Mouse (Mus musculus) midbrain, embryonic 15.5 days (tissue): ENCODE data around the gene Hist1h1t. TPM values are rescaled to one million over a fixed set of nuclear protein-coding genes. Genes with fewer than 3 reads are reported as not detected.
A peak's percentile ranks its signal among the peaks of the same experiment; 100 is the strongest.
"Not testable (repeated sequence)": the region's sequence is repeated elsewhere in the genome, so short reads cannot be mapped to it uniquely, and the experiment has no call there.

Experiments used
- ATAC-seq: fragments of 200-750 bp; cut with Nextera tagmentation; replicated peaks from 2 replicates; pipeline ENCODE4 v1.8.0; 2017; ENCODE audit warnings: moderate TSS enrichment
- H3K27ac ChIP-seq: fragments of 300-500 bp; sonication (generic); 2 replicates; pipeline ENCODE4 v1.5.1; 2015; ENCODE audit warnings: mild to moderate bottlenecking, inconsistent platforms
- H3K27me3 ChIP-seq: fragments of 300-500 bp; sonication (generic); replicated peaks from 2 replicates; pipeline ENCODE4 v1.6.1; 2015; ENCODE audit warnings: inconsistent platforms
- H3K36me3 ChIP-seq: fragments of 300-500 bp; sonication (generic); replicated peaks from 2 replicates; pipeline ENCODE4 v1.6.1; 2015; ENCODE audit warnings: inconsistent platforms
- H3K4me1 ChIP-seq: fragments of 300-500 bp; sonication (generic); 2 replicates; pipeline ENCODE4 v1.6.1; 2015; ENCODE audit warnings: inconsistent platforms
- H3K4me2 ChIP-seq: fragments of 300-500 bp; sonication (generic); 2 replicates; pipeline ENCODE4 v1.6.1; 2015; ENCODE audit warnings: inconsistent platforms, mild to moderate bottlenecking, moderate library complexity
- H3K4me3 ChIP-seq: fragments of 300-500 bp; sonication (generic); 2 replicates; pipeline ENCODE4 v1.5.1; 2015; ENCODE audit warnings: mild to moderate bottlenecking, inconsistent platforms
- H3K9ac ChIP-seq: fragments of 300-500 bp; sonication (generic); 2 replicates; pipeline ENCODE4 v1.6.1; 2015; ENCODE audit warnings: mild to moderate bottlenecking, inconsistent platforms
- H3K9me3 ChIP-seq: fragments of 300-500 bp; sonication (generic); 2 replicates; pipeline ENCODE4 v1.6.1; 2016; ENCODE audit warnings: inconsistent platforms
- WGBS: fragments of 180-500 bp; shearing (Covaris S2); methylation state at CpG from one replicate; pipeline ENCODE4 v1.1.7; 2015; ENCODE audit warnings: mixed read lengths; 5-methylcytosine and 5-hydroxymethylcytosine counted together
- polyA plus RNA-seq: library from polyadenylated mRNA; unstranded; fragments of >200 nt; fragmentation: Nextera tagmentation; extraction: Ambion mirVana; gene quantifications from 2 replicates; pipeline ENCODE4 v1.2.1, GENCODE M21; 2015

The Hist1h1t gene
- polyA plus RNA-seq, 1 experiment from 2014 or later = not detected

DNA sequence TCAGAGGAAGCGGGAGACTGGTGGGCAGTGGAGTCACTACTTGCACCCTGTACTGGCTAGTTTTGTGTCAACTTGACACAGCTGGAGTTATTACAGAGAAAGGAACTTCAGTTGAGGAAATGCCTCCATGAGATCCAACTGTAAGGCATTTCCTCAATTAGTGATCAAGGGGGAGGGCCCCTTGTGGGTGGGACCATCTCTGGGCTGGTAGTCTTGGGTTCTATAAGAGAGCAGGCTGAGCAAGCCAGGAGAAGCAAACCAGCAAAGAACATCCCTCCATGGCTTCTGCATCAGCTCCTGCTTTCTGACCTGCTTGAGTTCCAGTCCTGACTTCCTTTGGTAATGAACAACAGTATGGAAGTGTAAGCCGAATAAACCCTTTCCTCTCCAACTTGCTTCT, 7.2 kb downstream of the Hist1h1t start:
- 93% methylated on average over 2 of the region's 2 CpGs for WGBS
- not testable (repeated sequence) for H3K4me1 ChIP-seq, H3K27ac ChIP-seq, H3K27me3 ChIP-seq, H3K4me2 ChIP-seq, H3K36me3 ChIP-seq, H3K9me3 ChIP-seq, H3K4me3 ChIP-seq, H3K9ac ChIP-seq, ATAC-seq

DNA sequence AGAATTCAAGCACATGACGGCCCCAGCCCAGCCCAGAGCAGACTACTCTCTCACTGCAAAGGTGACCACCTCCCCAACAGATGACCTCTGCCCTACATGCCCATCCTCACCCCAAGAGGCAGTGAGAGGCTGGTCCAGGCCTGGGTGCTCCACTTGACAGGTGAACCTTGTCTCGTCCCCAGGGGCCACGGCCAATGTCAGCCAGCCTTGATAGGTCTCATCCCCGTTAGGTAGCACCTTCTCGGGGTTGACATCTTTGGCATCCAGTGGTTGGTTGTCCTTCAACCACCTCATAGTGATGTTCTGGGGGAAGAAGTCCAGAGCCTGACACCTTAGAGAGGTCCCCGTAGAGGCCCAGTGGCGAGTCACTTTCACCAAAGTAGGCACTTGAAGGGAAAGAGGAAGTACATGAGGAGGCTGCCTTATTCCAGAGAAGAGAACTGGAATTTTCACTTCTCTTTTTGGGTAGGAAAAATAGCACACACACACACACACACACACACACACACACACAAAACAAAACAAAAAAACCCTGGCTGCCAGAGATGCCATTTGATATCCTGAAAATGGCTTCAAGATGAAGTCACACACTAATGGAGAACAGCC, 10.2 kb downstream of the Hist1h1t start:
- no peaks in the 10 kb centered on the region for H3K36me3 ChIP-seq
- H3K4me3 ChIP-seq = no peak overlapping the region
- H3K9me3 ChIP-seq = no peaks in the 10 kb centered on the region
- peaks cover 8% of the 10 kb centered on the region for H3K4me1 ChIP-seq
- no peak overlapping the region for H3K4me2 ChIP-seq
- H3K9ac ChIP-seq = no peak overlapping the region
- no peaks in the 10 kb centered on the region for H3K27me3 ChIP-seq
- no peak overlapping the region for H3K27ac ChIP-seq
- ATAC-seq = no peak
- 96% methylated on average over 7 of the region's 7 CpGs for WGBS

- Histone ChIP-seq H3K27me3 (no peaks in the 10 kb centered on the region), H3K9ac (no peak overlapping the region), H3K27ac (no peak overlapping the region), H3K9me3 (no peaks in the 10 kb centered on the region), H3K4me2 (no peak overlapping the region), H3K4me3 (no peak overlapping the region), H3K36me3 (no peaks in the 10 kb centered on the region), H3K4me1 (peaks cover 8% of the 10 kb centered on the region)
- 95% methylated on average over 12 of the region's 12 CpGs for WGBS
- no peak for ATAC-seq
Observed at GRCm38 (mm10) chr13:23706771-23707170, 11.2 kb downstream of the Hist1h1t start.

GRCm38 (mm10) chr13:23708041-23708440, 12.4 kb downstream of the Hist1h1t start:
- ATAC-seq = no peak
- Histone ChIP-seq H3K9ac (no peak overlapping the region), H3K9me3 (no peaks in the 10 kb centered on the region), H3K4me2 (no peak overlapping the region), H3K27ac (no peak overlapping the region), H3K27me3 (0 out of 2 replicates have a peak, but pooled peaks cover 4% of the 10 kb centered on the region), H3K4me3 (no peak overlapping the region), H3K4me1 (peaks cover 8% of the 10 kb centered on the region), H3K36me3 (no peaks in the 10 kb centered on the region)
- 86% methylated on average over 4 of the region's 4 CpGs for WGBS

DNA sequence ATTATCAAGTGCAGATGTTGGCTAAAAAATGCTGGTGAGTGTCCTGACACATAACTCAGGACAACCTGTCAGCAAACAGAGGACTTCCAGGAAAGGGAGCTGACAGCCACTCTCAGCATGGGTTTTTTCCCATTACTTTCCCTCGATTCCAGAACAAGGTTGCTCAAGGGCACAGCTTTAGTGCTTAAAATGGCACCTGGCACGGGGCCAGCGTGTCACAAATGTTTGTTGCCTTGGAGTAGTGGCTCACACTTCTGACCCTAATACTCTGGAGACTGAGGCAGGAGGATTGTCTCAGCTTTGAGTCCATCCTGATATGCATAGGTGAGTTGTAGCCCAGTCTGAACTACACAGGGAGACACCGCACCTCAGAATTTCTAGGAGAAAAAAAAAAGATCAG, 13.0 kb downstream of the Hist1h1t start:
- H3K9me3 ChIP-seq = no peaks in the 10 kb centered on the region
- H3K4me2 ChIP-seq = no peak overlapping the region
- H3K27me3 ChIP-seq = 0 out of 2 replicates have a peak, but pooled peaks cover 4% of the 10 kb centered on the region
- no peak overlapping the region for H3K9ac ChIP-seq
- no peak overlapping the region for H3K27ac ChIP-seq
- no peaks in the 10 kb centered on the region for H3K36me3 ChIP-seq
- peaks cover 8% of the 10 kb centered on the region for H3K4me1 ChIP-seq
- 85% methylated on average over 4 of the region's 4 CpGs for WGBS
- no peak for ATAC-seq
- H3K4me3 ChIP-seq = no peak overlapping the region

GRCm38 (mm10) chr13:23709714-23710373, 14.2 kb downstream of the Hist1h1t start:
- Histone ChIP-seq H3K27me3 (0 out of 2 replicates have a peak, but pooled peaks cover 4% of the 10 kb centered on the region), H3K4me2 (peak overlapping the region; percentile 52), H3K4me3 (peak overlapping the region; percentile 32), H3K36me3 (no peaks in the 10 kb centered on the region), H3K9ac (peak overlapping the region; percentile 28), H3K27ac (no peak overlapping the region), H3K9me3 (no peaks in the 10 kb centered on the region), H3K4me1 (peaks cover 8% of the 10 kb centered on the region)
- WGBS = 20% methylated on average over 15 of the region's 15 CpGs
- no peak for ATAC-seq

DNA sequence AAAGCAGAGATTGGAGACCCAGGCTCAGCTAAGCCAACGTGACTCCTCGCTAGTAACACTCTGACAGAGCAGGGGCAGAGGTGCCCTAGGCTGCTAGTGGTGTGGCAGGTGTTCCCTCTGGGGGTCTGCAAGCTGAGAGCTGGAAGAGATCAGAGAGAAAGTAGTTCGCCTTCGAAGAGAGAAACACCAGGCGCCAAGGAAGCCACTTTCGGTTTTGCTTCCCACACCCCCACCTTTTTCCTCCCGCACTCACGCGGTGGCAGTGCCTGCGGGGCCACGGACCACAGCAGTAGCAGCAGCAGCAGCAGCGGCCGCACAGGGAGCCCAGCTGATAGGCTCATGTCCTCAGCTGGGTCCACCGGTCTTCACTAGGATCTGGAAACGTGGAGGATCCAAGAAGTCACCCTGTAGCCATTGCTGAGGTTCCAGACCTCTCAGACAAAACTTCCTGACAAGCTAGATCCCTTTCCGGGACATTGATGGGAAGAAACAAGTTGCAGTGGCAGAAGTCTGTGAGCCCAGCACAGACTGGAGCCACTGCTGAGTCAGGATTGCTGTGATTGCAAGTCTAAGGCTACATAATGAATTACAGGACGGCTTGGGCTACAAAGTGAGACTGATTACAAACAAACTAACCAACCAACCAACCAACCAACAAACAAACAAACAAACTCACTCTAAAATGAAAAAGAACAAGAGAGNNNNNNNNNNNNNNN, 14.9 kb downstream of the Hist1h1t start, which contains the start of gene Hfe:
TSS of gene Hfe (minus strand) at position 481 of the 716 bp plus-strand sequence.
- 0 out of 2 replicates have a peak, but pooled peaks cover 4% of the 10 kb centered on the region for H3K27me3 ChIP-seq
- peak within 1 kb of the TSS; percentile 32 for H3K4me3 ChIP-seq
- H3K4me2 ChIP-seq = peak within 1 kb of the TSS; percentile 52
- ATAC-seq = no peak
- no peaks in the 10 kb centered on the region for H3K36me3 ChIP-seq
- no peaks in the 10 kb centered on the region for H3K9me3 ChIP-seq
- H3K9ac ChIP-seq = peak within 1 kb of the TSS; percentile 28
- H3K4me1 ChIP-seq = peaks cover 8% of the 10 kb centered on the region
- no peak within 1 kb of the TSS for H3K27ac ChIP-seq
- WGBS = 5% methylated on average over 17 of the region's 17 CpGs

GRCm38 (mm10) chr13:23716261-23717042, 20.8 kb downstream of the Hist1h1t start:
- H3K4me2 ChIP-seq = no peak overlapping the region
- H3K27ac ChIP-seq = no peak overlapping the region
- H3K9ac ChIP-seq = no peak overlapping the region
- no peaks in the 10 kb centered on the region for H3K9me3 ChIP-seq
- H3K4me1 ChIP-seq = no peaks in the 10 kb centered on the region
- H3K4me3 ChIP-seq = no peak overlapping the region
- 89% methylated on average over 5 of the region's 5 CpGs for WGBS
- H3K36me3 ChIP-seq = no peaks in the 10 kb centered on the region
- H3K27me3 ChIP-seq = 0 out of 2 replicates have a peak, but pooled peaks cover 4% of the 10 kb centered on the region
- no peak for ATAC-seq

DNA sequence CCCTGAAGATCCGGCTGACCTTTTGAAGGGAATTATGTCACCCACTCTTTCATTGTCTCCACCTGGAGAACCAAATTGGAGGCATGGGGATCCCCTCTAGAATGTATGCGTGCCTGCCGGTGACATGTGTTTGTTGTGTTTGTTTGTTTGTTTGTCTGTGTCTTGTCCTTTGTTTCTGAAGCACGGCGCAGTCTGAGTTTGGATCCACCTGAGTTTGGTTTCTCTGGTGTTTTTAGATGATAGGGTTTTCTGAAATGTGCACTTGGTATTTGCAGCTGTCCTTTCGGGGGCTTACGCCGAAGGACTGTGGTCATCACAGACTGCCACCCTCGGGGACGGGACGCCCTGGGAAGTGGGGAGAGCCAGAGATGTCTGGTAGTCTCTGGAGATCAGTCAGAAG, 21.6 kb downstream of the Hist1h1t start:
- WGBS = 58% methylated on average over 11 of the region's 11 CpGs
- no peak for ATAC-seq

GRCm38 (mm10) chr13:23717593-23718245, 22.1 kb downstream of the Hist1h1t start:
- 18% methylated on average over 2 of the region's 2 CpGs for WGBS
- H3K4me3 ChIP-seq, H3K9ac ChIP-seq, H3K4me1 ChIP-seq, ATAC-seq, H3K9me3 ChIP-seq, H3K4me2 ChIP-seq, H3K27me3 ChIP-seq, H3K27ac ChIP-seq, H3K36me3 ChIP-seq: not testable (repeated sequence)

More for the DNA sequence above, 21.6 kb downstream of the Hist1h1t start:
- Histone ChIP-seq H3K36me3 (no peaks in the 10 kb centered on the region), H3K9ac (no peak overlapping the region), H3K4me3 (no peak overlapping the region), H3K9me3 (no peaks in the 10 kb centered on the region), H3K4me2 (no peak overlapping the region), H3K27ac (no peak overlapping the region), H3K4me1 (no peaks in the 10 kb centered on the region), H3K27me3 (0 out of 2 replicates have a peak, but pooled peaks cover 3% of the 10 kb centered on the region)

- no peaks in the 10 kb centered on the region for H3K27me3 ChIP-seq
- WGBS = 84% methylated on average over 4 of the region's 4 CpGs
- H3K27ac ChIP-seq = no peak overlapping the region
- H3K9me3 ChIP-seq = no peaks in the 10 kb centered on the region
- no peak overlapping the region for H3K4me2 ChIP-seq
- no peak for ATAC-seq
- no peaks in the 10 kb centered on the region for H3K36me3 ChIP-seq
- no peak overlapping the region for H3K4me3 ChIP-seq
- H3K4me1 ChIP-seq = no peaks in the 10 kb centered on the region
- no peak overlapping the region for H3K9ac ChIP-seq
Observed at GRCm38 (mm10) chr13:23724239-23724638, 28.6 kb downstream of the Hist1h1t start.
